Mouse (Mus musculus) heart, embryonic 16.5 days (tissue): ENCODE measurements around the gene Olfr115. TPM values are rescaled to one million over a fixed set of nuclear protein-coding genes. Genes with fewer than 3 reads are reported as not detected.

Experiments
- ATAC-seq: fragments of 200-750 bp; cut with Nextera tagmentation; replicated peaks from 2 replicates; pipeline ENCODE4 v1.8.0; 2017; ENCODE audit warnings: moderate number of reproducible peaks; ENCODE audit not compliant: insufficient read depth, low FRiP score; ENCODE audit errors: extremely low read depth
- H3K27ac ChIP-seq: fragments of 300-500 bp; sonication (generic); 2 replicates; pipeline ENCODE4 v1.5.1; 2014; ENCODE audit warnings: mild to moderate bottlenecking, low read length, control low read depth, moderate library complexity
- H3K27me3 ChIP-seq: fragments of 300-500 bp; sonication (generic); 2 replicates; pipeline ENCODE4 v1.6.1; 2014; ENCODE audit warnings: low read length, mixed read lengths; ENCODE audit not compliant: control insufficient read depth, insufficient read depth
- H3K36me3 ChIP-seq: fragments of 300-500 bp; sonication (generic); 2 replicates; pipeline ENCODE4 v1.6.1; 2014; ENCODE audit not compliant: control insufficient read depth, insufficient read depth
- H3K4me1 ChIP-seq: fragments of 300-500 bp; sonication (generic); 2 replicates; pipeline ENCODE4 v1.6.1; 2014; ENCODE audit warnings: low read length, mixed read lengths; ENCODE audit not compliant: control insufficient read depth, insufficient read depth
- H3K4me2 ChIP-seq: fragments of 300-500 bp; sonication (generic); 2 replicates; pipeline ENCODE4 v1.6.1; 2014; ENCODE audit warnings: low read depth, mild to moderate bottlenecking, control low read depth, low read length
- H3K4me3 ChIP-seq: fragments of 300-500 bp; sonication (generic); 2 replicates; pipeline ENCODE4 v1.5.1; 2014; ENCODE audit warnings: mild to moderate bottlenecking, control low read depth, low read length
- H3K9ac ChIP-seq: fragments of 300-500 bp; sonication (generic); 2 replicates; pipeline ENCODE4 v1.6.1; 2014; ENCODE audit warnings: low read length, control low read depth
- H3K9me3 ChIP-seq: fragments of 300-500 bp; sonication (generic); replicated peaks from 2 replicates; pipeline ENCODE4 v1.6.1; 2016; ENCODE audit warnings: low read length; ENCODE audit not compliant: control insufficient read depth
- WGBS: fragments of 180-500 bp; shearing (Covaris S2); extraction: QIAGEN DNeasy Blood & Tissue Kit; methylation state at CpG from one replicate; pipeline ENCODE4 v1.1.7; 2014; 5-methylcytosine and 5-hydroxymethylcytosine counted together
- polyA plus RNA-seq: library from polyadenylated mRNA; unstranded; fragments of >200 nt; fragmentation: Nextera tagmentation; extraction: Ambion mirVana; gene quantifications from 2 replicates; pipeline ENCODE4 v1.2.1, GENCODE M21; 2015

Gene Olfr115
- not detected in 2 replicates for polyA plus RNA-seq

- H3K9ac ChIP-seq: no peak within 1 kb of the TSS
- 78% methylated on average over 2 of the region's 2 CpGs for WGBS
- H3K4me3 ChIP-seq: no peak within 1 kb of the TSS
- H3K4me1 ChIP-seq: no peaks in the 10 kb centered on the region
- ATAC-seq: no peak
- no peaks in the 10 kb centered on the region for H3K36me3 ChIP-seq
- H3K4me2 ChIP-seq: no peak within 1 kb of the TSS
- H3K27ac ChIP-seq: no peak within 1 kb of the TSS
- no peaks in the 10 kb centered on the region for H3K27me3 ChIP-seq
- peaks cover 5% of the 10 kb centered on the region; the same call in 1 of the 2 replicates for H3K9me3 ChIP-seq
Measured at GRCm38 (mm10) chr17:37627009-37627408, at the start of gene Olfr115, which contains the start of gene Olfr116. Olfr115 (minus strand) TSS chr17:37627109. Olfr116 (minus strand) TSS chr17:37627199.

GRCm38 (mm10) chr17:37666688-37667087, 39.8 kb upstream of the Olfr115 start, which contains the start of gene Olfr118:
Olfr118 (plus strand) TSS chr17:37666988.
- no peak within 1 kb of the TSS for H3K4me3 ChIP-seq
- H3K27me3 ChIP-seq: no peaks in the 10 kb centered on the region
- H3K27ac ChIP-seq: no peak within 1 kb of the TSS
- H3K36me3 ChIP-seq: no peaks in the 10 kb centered on the region
- ATAC-seq: no peak
- no peak within 1 kb of the TSS for H3K9ac ChIP-seq
- WGBS: 50% methylated on average over 2 of the region's 2 CpGs
- no peaks in the 10 kb centered on the region for H3K4me1 ChIP-seq
- no peaks in the 10 kb centered on the region for H3K9me3 ChIP-seq
- H3K4me2 ChIP-seq: no peak within 1 kb of the TSS

GRCm38 (mm10) chr17:37663682-37664081, 36.8 kb upstream of the Olfr115 start, which contains the start of gene Olfr117:
Olfr117 (minus strand) TSS chr17:37663782.
- Histone ChIP-seq H3K4me1 (no peaks in the 10 kb centered on the region), H3K27me3 (no peaks in the 10 kb centered on the region), H3K4me2 (no peak within 1 kb of the TSS), H3K27ac (no peak within 1 kb of the TSS), H3K36me3 (no peaks in the 10 kb centered on the region), H3K4me3 (no peak within 1 kb of the TSS), H3K9me3 (no peaks in the 10 kb centered on the region), H3K9ac (no peak within 1 kb of the TSS)
- 49% methylated on average over 1 of the region's 1 CpGs for WGBS
- no peak for ATAC-seq

- H3K9me3 ChIP-seq: no peaks in the 10 kb centered on the region
- no peaks in the 10 kb centered on the region for H3K36me3 ChIP-seq
- no peaks in the 10 kb centered on the region for H3K4me1 ChIP-seq
- no peak within 1 kb of the TSS for H3K4me3 ChIP-seq
- H3K9ac ChIP-seq: no peak within 1 kb of the TSS
- H3K27ac ChIP-seq: no peak within 1 kb of the TSS
- H3K4me2 ChIP-seq: no peak within 1 kb of the TSS
- ATAC-seq: no peak
- H3K27me3 ChIP-seq: no peaks in the 10 kb centered on the region
Measured at GRCm38 (mm10) chr17:37592643-37593042, 34.3 kb downstream of the Olfr115 start, which contains the start of gene Olfr114. Olfr114 (minus strand) TSS chr17:37592743.

GRCm38 (mm10) chr17:37577563-37577962, 49.3 kb downstream of the Olfr115 start, which contains the start of gene Olfr113:
Olfr113 (minus strand) TSS chr17:37577663.
- Histone ChIP-seq H3K9me3 (no peaks in the 10 kb centered on the region), H3K27ac (no peak within 1 kb of the TSS), H3K4me3 (no peak within 1 kb of the TSS), H3K4me2 (no peak within 1 kb of the TSS), H3K27me3 (no peaks in the 10 kb centered on the region), H3K9ac (no peak within 1 kb of the TSS), H3K36me3 (no peaks in the 10 kb centered on the region), H3K4me1 (no peaks in the 10 kb centered on the region)
- no peak for ATAC-seq

GRCm38 (mm10) chr17:37569351-37569750, 57.6 kb downstream of the Olfr115 start, which contains the start of gene Olfr112:
Olfr112 (minus strand) TSS chr17:37569451.
- no peak within 1 kb of the TSS for H3K4me3 ChIP-seq
- no peak for ATAC-seq

More at GRCm38 (mm10) chr17:37569351-37569750, 57.6 kb downstream of the Olfr115 start, which contains the start of gene Olfr112:
- no peak within 1 kb of the TSS for H3K9ac ChIP-seq
- H3K4me2 ChIP-seq: no peak within 1 kb of the TSS
- H3K4me1 ChIP-seq: no peaks in the 10 kb centered on the region
- no peaks in the 10 kb centered on the region for H3K36me3 ChIP-seq
- no peaks in the 10 kb centered on the region for H3K27me3 ChIP-seq
- no peaks in the 10 kb centered on the region for H3K9me3 ChIP-seq
- H3K27ac ChIP-seq: no peak within 1 kb of the TSS

Other genes starting within 250 kb of the Olfr115 start
- not detected in 2 replicates for gene Olfr105-ps, start 248.1 kb downstream of the Olfr115 start, polyA plus RNA-seq
- gene Olfr106-ps, start 236.7 kb downstream of the Olfr115 start, polyA plus RNA-seq: not detected in 2 replicates
- not detected in 2 replicates for gene Olfr107, start 227.9 kb downstream of the Olfr115 start, polyA plus RNA-seq
- not detected in 2 replicates for gene Olfr108, start 181.6 kb downstream of the Olfr115 start, polyA plus RNA-seq
- not detected in 2 replicates for gene Olfr109, start 168.2 kb downstream of the Olfr115 start, polyA plus RNA-seq
- gene H2-M2, start 143.6 kb downstream of the Olfr115 start, polyA plus RNA-seq: 0.30 and 0.46 TPM in 2 replicates
- gene Olfr110, start 134.6 kb downstream of the Olfr115 start, polyA plus RNA-seq: not detected in 2 replicates
- 0.17 TPM in 1 of 2 replicates, not detected in the other for gene Olfr111, start 119.1 kb downstream of the Olfr115 start, polyA plus RNA-seq
- gene Olfr112, start 57.7 kb downstream of the Olfr115 start, polyA plus RNA-seq: not detected in 2 replicates
- gene Olfr113, start 49.4 kb downstream of the Olfr115 start, polyA plus RNA-seq: not detected in 2 replicates
- gene Olfr114, start 34.4 kb downstream of the Olfr115 start, polyA plus RNA-seq: not detected in 2 replicates
- not detected in 2 replicates for gene Olfr116, start 90 bp upstream of the Olfr115 start, polyA plus RNA-seq
- gene Olfr117, start 36.7 kb upstream of the Olfr115 start, polyA plus RNA-seq: not detected in 2 replicates
- gene Olfr118, start 39.9 kb upstream of the Olfr115 start, polyA plus RNA-seq: not detected in 2 replicates
- gene Olfr119, start 69.5 kb upstream of the Olfr115 start, polyA plus RNA-seq: not detected in 2 replicates
- gene Olfr120, start 94.7 kb upstream of the Olfr115 start, polyA plus RNA-seq: not detected in 2 replicates
- gene Olfr121, start 121.7 kb upstream of the Olfr115 start, polyA plus RNA-seq: not detected in 2 replicates
- not detected in 2 replicates for gene Olfr122, start 141.5 kb upstream of the Olfr115 start, polyA plus RNA-seq
- not detected in 2 replicates for gene Olfr123, start 166.4 kb upstream of the Olfr115 start, polyA plus RNA-seq
- gene Olfr124, start 172.8 kb upstream of the Olfr115 start, polyA plus RNA-seq: not detected in 2 replicates
- not detected in 2 replicates for gene Olfr125, start 205.8 kb upstream of the Olfr115 start, polyA plus RNA-seq
- gene Olfr126, start 220.4 kb upstream of the Olfr115 start, polyA plus RNA-seq: not detected in 2 replicates